Mouse (Mus musculus): ENCODE measurements around the gene 1600014C23Rik. TPM values are rescaled to one million over a fixed set of nuclear protein-coding genes. Genes with fewer than 3 reads are reported as not detected.

Gene 1600014C23Rik
- 0.27 and 0.54 TPM in 2 replicates for polyA plus RNA-seq (2012; rRNA removed)

DNA sequence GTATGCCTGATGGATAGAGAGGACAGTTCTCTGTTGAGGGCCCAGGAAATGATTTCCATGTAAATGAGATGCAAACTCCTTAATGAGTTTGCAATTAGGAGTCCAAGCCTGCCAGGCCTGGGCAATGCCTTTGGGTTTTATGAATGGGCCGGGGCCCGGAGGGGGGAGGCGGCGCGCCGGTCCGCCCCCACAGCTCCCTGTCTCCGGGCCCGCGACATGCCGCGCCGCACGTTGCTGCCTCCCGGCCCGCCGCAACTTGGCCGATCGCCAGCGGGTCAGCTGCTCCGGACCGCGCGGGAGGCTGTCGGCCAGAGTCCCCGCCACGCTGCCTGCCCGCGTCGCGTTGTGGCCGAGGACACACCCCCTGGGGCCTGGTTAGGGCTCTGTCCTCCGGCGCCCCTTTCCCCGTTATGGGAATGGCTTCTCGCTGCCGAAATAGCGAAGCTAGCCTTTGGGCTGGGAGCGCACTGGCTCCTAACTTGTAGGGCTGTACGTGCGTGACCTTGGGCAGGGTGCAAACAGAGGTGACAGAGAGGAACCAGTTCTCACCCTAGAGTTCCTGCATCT is at the start of gene 1600014C23Rik:
Gene 1600014C23Rik, minus strand, starts transcription at position 110 of the 567 bp plus-strand sequence.
- WGBS: 3% methylated on average over 41 of the region's 41 CpGs
- Histone ChIP-seq H3K4me3 (replicated peaks; ENCODE audit: insufficient read depth, low read depth, low read length) (peak within 1 kb of the TSS; percentile 14), H3K27ac (ENCODE audit: insufficient read depth, low read length) (peak within 1 kb of the TSS; percentile 32; the same call in 1 of the 2 replicates), H3K4me1 (ENCODE audit: control insufficient read depth, insufficient read depth, low read length) (peaks cover 16% of the 10 kb centered on the region), H3K27me3 (ENCODE audit: control insufficient read depth, insufficient read depth, low read length) (no peaks in the 10 kb centered on the region)
- no peak for TF ChIP-seq POLR2A (IDR thresholded peaks at IDR 0.05; ENCODE audit: borderline replicate concordance, insufficient read depth, low read length)
- TF ChIP-seq CTCF (IDR thresholded peaks at IDR 0.05; ENCODE audit: borderline replicate concordance, insufficient read depth, low read depth, low read length): no peak
- peak; percentile 78 to 81 for DNase-seq

DNA sequence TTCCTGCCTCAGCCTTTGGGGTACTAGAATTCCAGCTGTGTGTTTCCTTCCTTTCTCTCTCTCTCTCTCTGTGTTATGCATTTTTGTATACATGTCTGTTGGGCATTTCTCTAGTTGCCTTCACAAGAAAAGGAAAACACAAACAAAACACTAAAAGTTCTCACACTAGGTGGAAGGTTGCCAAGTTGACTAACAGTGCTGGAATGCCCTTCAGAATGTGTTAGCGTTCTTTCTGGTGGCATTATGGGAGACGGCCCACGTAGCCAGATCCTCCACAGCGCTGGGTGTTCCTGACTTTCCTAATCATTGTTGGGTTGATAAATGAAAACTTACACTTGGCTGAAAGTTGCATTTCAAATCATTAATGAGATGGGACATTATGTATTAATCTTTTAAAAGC is 44.8 kb upstream of the 1600014C23Rik start:
- Histone ChIP-seq H3K27me3 (ENCODE audit: control insufficient read depth, insufficient read depth, low read length) (no peaks in the 10 kb centered on the region), H3K27ac (ENCODE audit: insufficient read depth, low read length) (no peak overlapping the region), H3K4me1 (ENCODE audit: control insufficient read depth, insufficient read depth, low read length) (no peaks in the 10 kb centered on the region), H3K4me3 (replicated peaks; ENCODE audit: insufficient read depth, low read depth, low read length) (no peak overlapping the region)
- TF ChIP-seq CTCF (IDR thresholded peaks at IDR 0.05; ENCODE audit: borderline replicate concordance, insufficient read depth, low read depth, low read length) (no peak), POLR2A (IDR thresholded peaks at IDR 0.05; ENCODE audit: borderline replicate concordance, insufficient read depth, low read length) (no peak)
- WGBS: 64% methylated on average over 4 of the region's 4 CpGs
- no peak for DNase-seq

DNA sequence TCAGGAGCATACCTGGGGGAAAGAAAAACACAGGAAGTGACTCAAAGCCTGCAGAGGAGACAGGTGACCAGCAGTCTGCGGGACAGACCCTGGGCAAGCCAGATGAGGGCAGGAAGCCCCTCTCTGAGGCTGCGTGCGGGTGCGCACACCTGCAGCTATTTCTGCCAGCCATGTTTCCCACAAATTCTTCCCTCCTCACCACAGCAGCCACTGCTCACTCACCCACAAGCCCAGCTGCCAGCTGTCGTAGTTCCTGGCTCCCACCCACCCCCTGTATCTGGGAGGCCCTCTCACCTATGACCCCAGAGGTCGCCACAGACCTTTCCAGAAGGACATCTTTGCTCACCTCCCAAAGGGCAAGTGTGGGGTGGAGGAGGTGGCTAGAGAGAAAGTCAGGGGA is 43.8 kb upstream of the 1600014C23Rik start:
- Histone ChIP-seq H3K27me3 (ENCODE audit: control insufficient read depth, insufficient read depth, low read length) (no peaks in the 10 kb centered on the region), H3K4me1 (ENCODE audit: control insufficient read depth, insufficient read depth, low read length) (peaks cover 2% of the 10 kb centered on the region), H3K27ac (ENCODE audit: insufficient read depth, low read length) (no peak overlapping the region), H3K4me3 (replicated peaks; ENCODE audit: insufficient read depth, low read depth, low read length) (no peak overlapping the region)
- no peak for DNase-seq
- TF ChIP-seq POLR2A (IDR thresholded peaks at IDR 0.05; ENCODE audit: borderline replicate concordance, insufficient read depth, low read length) (no peak), CTCF (IDR thresholded peaks at IDR 0.05; ENCODE audit: borderline replicate concordance, insufficient read depth, low read depth, low read length) (no peak)
- WGBS: 80% methylated on average over 6 of the region's 6 CpGs

DNA sequence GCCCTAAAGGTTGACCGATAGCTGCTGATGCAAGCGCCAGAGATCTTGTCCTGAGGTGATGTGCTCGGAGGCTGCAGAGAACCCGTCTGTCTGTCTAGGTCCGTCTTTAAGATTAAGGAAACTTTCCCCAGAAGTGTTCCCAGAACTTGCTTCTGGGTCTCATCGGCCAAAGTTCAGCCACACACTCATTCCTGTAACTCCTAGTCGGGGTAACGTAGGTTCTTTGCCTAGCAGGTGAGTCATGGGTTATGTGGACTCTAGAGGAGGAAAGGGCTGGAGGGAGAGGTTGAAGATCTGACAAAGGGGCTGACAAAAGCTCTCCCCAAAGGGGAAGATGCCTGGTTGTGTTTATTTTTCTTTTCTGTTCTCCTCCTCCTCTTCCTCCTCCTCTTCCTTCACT is 42.5 kb upstream of the 1600014C23Rik start:
- WGBS: 97% methylated on average over 8 of the region's 8 CpGs
- no peak for DNase-seq
- Histone ChIP-seq H3K4me3 (replicated peaks; ENCODE audit: insufficient read depth, low read depth, low read length) (no peak overlapping the region), H3K4me1 (ENCODE audit: control insufficient read depth, insufficient read depth, low read length) (peaks cover 11% of the 10 kb centered on the region), H3K27me3 (ENCODE audit: control insufficient read depth, insufficient read depth, low read length) (no peaks in the 10 kb centered on the region), H3K27ac (ENCODE audit: insufficient read depth, low read length) (no peak overlapping the region)
- no peak for TF ChIP-seq POLR2A (IDR thresholded peaks at IDR 0.05; ENCODE audit: borderline replicate concordance, insufficient read depth, low read length)
- TF ChIP-seq CTCF (IDR thresholded peaks at IDR 0.05; ENCODE audit: borderline replicate concordance, insufficient read depth, low read depth, low read length): no peak

DNA sequence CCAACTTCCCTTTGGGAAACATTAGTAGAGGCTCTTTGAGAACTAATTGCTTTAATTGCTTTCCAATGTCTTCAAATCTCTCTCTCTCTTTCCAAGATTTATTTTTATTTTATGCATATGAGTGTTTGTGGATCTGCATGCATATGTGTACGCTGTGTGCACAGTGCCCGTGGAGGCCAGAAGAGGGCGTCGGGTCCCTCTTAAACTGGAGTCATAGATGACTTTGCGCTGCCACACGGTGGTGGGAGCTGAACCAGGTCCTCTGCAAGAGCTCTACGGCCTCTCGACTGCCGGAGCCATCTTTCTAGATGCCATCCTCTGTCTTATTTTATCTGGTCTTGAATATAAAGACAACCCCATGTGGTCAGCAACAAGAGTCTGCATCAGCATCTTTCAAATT is 41.8 kb upstream of the 1600014C23Rik start:
- WGBS: 91% methylated on average over 9 of the region's 9 CpGs
- H3K4me3 ChIP-seq (replicated peaks; ENCODE audit: insufficient read depth, low read depth, low read length): no peak overlapping the region

DNA sequence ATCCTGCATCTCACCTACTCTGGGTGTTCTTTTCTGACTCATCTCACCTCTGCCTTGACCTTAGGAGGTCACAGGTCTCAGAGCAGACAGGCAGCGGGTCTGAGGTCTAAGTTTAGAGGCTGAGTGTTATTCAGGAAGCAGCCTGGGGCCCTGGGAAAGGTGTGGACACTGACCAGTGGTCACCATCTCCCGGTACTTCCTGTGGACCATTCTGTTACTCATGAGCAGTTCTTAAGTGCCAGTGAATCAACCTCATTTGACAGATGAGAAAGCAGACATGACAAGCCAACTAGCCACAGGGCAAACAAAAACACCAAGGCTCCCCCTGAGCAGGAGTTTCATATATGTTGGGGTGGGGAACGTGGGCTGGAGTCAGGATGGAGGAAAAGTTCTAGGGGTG is 38.9 kb upstream of the 1600014C23Rik start:
- no peak overlapping the region for H3K27ac ChIP-seq (ENCODE audit: insufficient read depth, low read length)
- H3K4me1 ChIP-seq (ENCODE audit: control insufficient read depth, insufficient read depth, low read length): peaks cover 20% of the 10 kb centered on the region
- H3K27me3 ChIP-seq (ENCODE audit: control insufficient read depth, insufficient read depth, low read length): no peaks in the 10 kb centered on the region
- DNase-seq: no peak
- TF ChIP-seq CTCF (IDR thresholded peaks at IDR 0.05; ENCODE audit: borderline replicate concordance, insufficient read depth, low read depth, low read length): no peak
- TF ChIP-seq POLR2A (IDR thresholded peaks at IDR 0.05; ENCODE audit: borderline replicate concordance, insufficient read depth, low read length): no peak
- 75% methylated on average over 3 of the region's 3 CpGs for WGBS
- H3K4me3 ChIP-seq (replicated peaks; ENCODE audit: insufficient read depth, low read depth, low read length): no peak overlapping the region

More for the DNA sequence above, 41.8 kb upstream of the 1600014C23Rik start:
- no peaks in the 10 kb centered on the region for H3K27me3 ChIP-seq (ENCODE audit: control insufficient read depth, insufficient read depth, low read length)
- TF ChIP-seq POLR2A (IDR thresholded peaks at IDR 0.05; ENCODE audit: borderline replicate concordance, insufficient read depth, low read length): no peak
- no peak for TF ChIP-seq CTCF (IDR thresholded peaks at IDR 0.05; ENCODE audit: borderline replicate concordance, insufficient read depth, low read depth, low read length)
- H3K27ac ChIP-seq (ENCODE audit: insufficient read depth, low read length): no peak overlapping the region
- DNase-seq: no peak
- peaks cover 11% of the 10 kb centered on the region for H3K4me1 ChIP-seq (ENCODE audit: control insufficient read depth, insufficient read depth, low read length)

DNA sequence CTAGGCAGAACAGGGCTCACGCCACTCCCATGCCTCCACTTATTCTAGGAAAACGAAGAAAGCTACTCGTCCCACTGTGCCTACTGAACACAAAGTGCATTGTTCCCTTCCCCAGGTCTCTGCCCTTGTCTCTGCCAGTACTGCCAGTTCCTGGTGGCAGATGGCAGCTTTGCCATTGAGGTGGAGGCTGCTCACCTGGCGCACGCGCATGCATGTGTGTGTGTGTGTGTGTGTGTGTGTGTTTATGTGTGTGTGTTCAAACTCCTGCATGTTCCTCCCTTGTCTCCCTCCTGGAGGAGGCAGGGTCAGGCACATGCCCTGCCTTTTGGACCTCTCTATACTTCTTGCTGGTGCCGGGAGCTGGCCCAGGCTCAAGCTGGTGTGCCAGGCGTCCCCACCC is 38.5 kb upstream of the 1600014C23Rik start:
- TF ChIP-seq CTCF (IDR thresholded peaks at IDR 0.05; ENCODE audit: borderline replicate concordance, insufficient read depth, low read depth, low read length) (no peak), POLR2A (IDR thresholded peaks at IDR 0.05; ENCODE audit: borderline replicate concordance, insufficient read depth, low read length) (no peak)
- DNase-seq: peak; percentile 40 to 62
- Histone ChIP-seq H3K4me1 (ENCODE audit: control insufficient read depth, insufficient read depth, low read length) (peaks cover 20% of the 10 kb centered on the region), H3K27me3 (ENCODE audit: control insufficient read depth, insufficient read depth, low read length) (no peaks in the 10 kb centered on the region), H3K27ac (ENCODE audit: insufficient read depth, low read length) (no peak overlapping the region), H3K4me3 (replicated peaks; ENCODE audit: insufficient read depth, low read depth, low read length) (no peak overlapping the region)
- 44% methylated on average over 8 of the region's 8 CpGs for WGBS

DNA sequence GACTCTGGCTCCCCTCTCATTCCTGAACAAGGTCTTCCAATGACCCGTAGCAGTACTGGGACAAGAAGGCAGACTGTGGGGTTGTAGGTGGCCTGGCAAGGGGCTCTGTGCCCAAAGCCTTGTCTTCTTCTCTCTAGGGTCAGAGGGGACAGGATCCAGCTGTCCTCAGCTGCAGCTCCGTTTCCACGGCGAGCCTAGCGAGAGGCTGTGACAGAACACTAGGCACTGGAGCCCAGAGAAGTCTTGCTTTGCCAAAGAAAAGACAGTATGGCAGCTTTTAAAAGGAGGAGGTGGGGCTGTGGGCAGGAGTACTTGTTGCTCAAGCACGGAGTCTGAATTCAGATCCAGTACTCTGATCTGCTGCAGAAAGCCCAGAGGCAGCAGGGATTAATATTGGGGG is 36.8 kb upstream of the 1600014C23Rik start:
- H3K27me3 ChIP-seq (ENCODE audit: control insufficient read depth, insufficient read depth, low read length): no peaks in the 10 kb centered on the region
- no peak overlapping the region for H3K4me3 ChIP-seq (replicated peaks; ENCODE audit: insufficient read depth, low read depth, low read length)
- peak in 1 of 2 experiments; percentile 24 for DNase-seq
- H3K27ac ChIP-seq (ENCODE audit: insufficient read depth, low read length): no peak overlapping the region
- WGBS: 63% methylated on average over 6 of the region's 6 CpGs
- TF ChIP-seq CTCF (IDR thresholded peaks at IDR 0.05; ENCODE audit: borderline replicate concordance, insufficient read depth, low read depth, low read length) (no peak), POLR2A (IDR thresholded peaks at IDR 0.05; ENCODE audit: borderline replicate concordance, insufficient read depth, low read length) (no peak)
- H3K4me1 ChIP-seq (ENCODE audit: control insufficient read depth, insufficient read depth, low read length): peaks cover 20% of the 10 kb centered on the region

Data from cerebellum, adult 2 months (tissue).